Mouse (Mus musculus): Measurements from ENCODE around the gene Ildr2.

GRCm38 (mm10) chr1:166363122-166363521 is 109.2 kb downstream of the Ildr2 start:
- no peak for TF ChIP-seq POLR2A (IDR thresholded peaks at IDR 0.05; ENCODE audit: insufficient read length, low read depth)
- TF ChIP-seq MYOD1 (IDR thresholded peaks at IDR 0.05; ENCODE audit: control insufficient read depth in 1 of 3, insufficient read length in 2 of 3, low read depth in 2 of 3) = no peak
- TF ChIP-seq E2F4 (IDR thresholded peaks at IDR 0.05; ENCODE audit: insufficient read depth) = no peak
- TF ChIP-seq CEBPB (IDR thresholded peaks at IDR 0.05; ENCODE audit: insufficient read depth, poor library complexity, severe bottlenecking) = no peak
- no peak for TF ChIP-seq MAX (IDR thresholded peaks at IDR 0.05; ENCODE audit: low read depth)
- no peak for TF ChIP-seq POLR2AphosphoS2 (IDR thresholded peaks at IDR 0.05; ENCODE audit: insufficient read length, low read depth)
- no peak for TF ChIP-seq USF1 (IDR thresholded peaks at IDR 0.05; ENCODE audit: low read depth)
- no peak for TF ChIP-seq MYOG (IDR thresholded peaks at IDR 0.05; ENCODE audit: control insufficient read depth in 1 of 3, insufficient read depth in 1 of 3, insufficient read length in 2 of 3, low read depth in 2 of 3)

Measured in myocyte (in vitro differentiated cells).